Mouse (Mus musculus) heart, adult 2 months (tissue): Measurements from ENCODE around the gene Saa2. TPM values are rescaled to one million over a fixed set of nuclear protein-coding genes. Genes with fewer than 3 reads are reported as not detected.

ENCODE experiments used
- DNase-seq, 2 experiments: peaks; one replicate each; pipeline ENCODE4 v3.0.0; 2021
- H3K27ac ChIP-seq: fragments of 200-600 bp; 2 replicates; pipeline ENCODE4 v1.8.1; 2022
- H3K27me3 ChIP-seq: fragments of 200-500 bp; 2 replicates; pipeline ENCODE4 v1.6.1; 2012; ENCODE audit warnings: mild to moderate bottlenecking, low read length, inconsistent platforms, mixed read lengths; ENCODE audit not compliant: control insufficient read depth, insufficient read depth
- H3K36me3 ChIP-seq: fragments of 200-500 bp; 2 replicates; pipeline ENCODE4 v1.6.1; 2012; ENCODE audit warnings: low read length, inconsistent platforms; ENCODE audit not compliant: control insufficient read depth, insufficient read depth
- H3K4me1 ChIP-seq: fragments of 200-500 bp; 2 replicates; pipeline ENCODE4 v1.6.1; 2011; ENCODE audit warnings: low read length; ENCODE audit not compliant: control insufficient read depth, insufficient read depth
- H3K4me3 ChIP-seq: fragments of 200-600 bp; 2 replicates; pipeline ENCODE4 v1.8.1; 2022
- H3K79me2 ChIP-seq: fragments of 200-500 bp; replicated peaks from 2 replicates; pipeline ENCODE4 v1.6.1; 2012; ENCODE audit warnings: mild to moderate bottlenecking, inconsistent platforms, low read length, moderate library complexity, mixed read lengths; ENCODE audit not compliant: control insufficient read depth, insufficient read depth
- H3K9ac ChIP-seq: fragments of 200-500 bp; 2 replicates; pipeline ENCODE4 v1.6.1; 2012; ENCODE audit warnings: low read depth, mild to moderate bottlenecking, control low read depth, inconsistent platforms, low read length, mixed read lengths
- CTCF ChIP-seq: fragments of 200-600 bp; IDR thresholded peaks from 2 replicates; pipeline ENCODE4 v1.8.1; 2022; ENCODE audit warnings: antibody characterized with exemption, mild to moderate bottlenecking, moderate library complexity
- EP300 ChIP-seq: fragments of 200-500 bp; IDR thresholded peaks from 2 replicates; pipeline ENCODE4 v1.6.1; 2011; ENCODE audit warnings: low read depth, low read length, control low read depth; ENCODE audit not compliant: insufficient read depth
- POLR2A ChIP-seq: fragments of 200-500 bp; IDR thresholded peaks from 2 replicates; pipeline ENCODE4 v1.6.1; 2011; ENCODE audit warnings: mild to moderate bottlenecking, low read depth, low read length, control low read depth; ENCODE audit not compliant: insufficient read depth
- WGBS: fragments of 180-500 bp; shearing (Covaris S2); methylation state at CpG from one replicate; pipeline ENCODE4 v1.1.7; 2018; 5-methylcytosine and 5-hydroxymethylcytosine counted together
- intact Hi-C: fragments of 180-260 bp; cut with DNase I; formaldehyde crosslinking; loops from one replicate; pipeline ENCODE4 v1.15.1; 2025
- polyA plus RNA-seq: library from polyadenylated mRNA; depleted of rRNA; stranded (reverse); fragments of >200 nt; gene quantifications from 2 replicates; pipeline ENCODE4 v1.2.3, GENCODE M21; 2012; rRNA removed
- total RNA-seq, 2 experiments: library from RNA; stranded (reverse); gene quantifications; 2 replicates each; pipeline ENCODE4 v1.2.3; 2021

Gene Saa2
- total and polyA plus RNA-seq, 3 experiments = not detected

- peaks cover 4% of the 10 kb centered on the region for H3K4me1 ChIP-seq
- peak within 1 kb of the TSS; percentile 60 for H3K4me3 ChIP-seq
- TF ChIP-seq EP300 (0 out of 2 replicates have a peak, but pooled peaks have one; percentile 13), POLR2A (peak; percentile 62), CTCF (no peak)
- peaks cover 9% of the 10 kb centered on the region for H3K36me3 ChIP-seq
- intact Hi-C loops = loop anchor here (2.0 to 10.0 kb wide), 3 partner anchors 51 to 212 kb away; partner anchors contain the start of genes Spty2d1 and Tsg101
- WGBS = under 1% methylated on average over 75 of the region's 75 CpGs
- DNase-seq = peak; percentile 97 to 98
- no peaks in the 10 kb centered on the region for H3K27me3 ChIP-seq
- peak within 1 kb of the TSS; percentile 94 for H3K27ac ChIP-seq
- peak within 1 kb of the TSS; percentile 94 for H3K9ac ChIP-seq
- peaks cover 4% of the 10 kb centered on the region for H3K79me2 ChIP-seq
These were observed 44.0 kb downstream of the Saa2 start, which contains the start of the genes Hps5 and Gtf2h1 for GRCm38 (mm10) chr7:46795287-46796205. Hps5 (minus strand) TSS chr7:46796064. Gtf2h1 (plus strand) TSS chr7:46796103.

- TF ChIP-seq CTCF (no peak), POLR2A (no peak), EP300 (no peak)
- intact Hi-C loops = loop anchor here (2.0 to 10.0 kb wide), 3 partner anchors 51 to 211 kb away; partner anchors contain the start of genes Spty2d1 and Tsg101
- under 1% methylated on average over 31 of the region's 31 CpGs for WGBS
- H3K27ac ChIP-seq = peak overlapping the region; percentile 94
- peak overlapping the region; percentile 60 for H3K4me3 ChIP-seq
- H3K4me1 ChIP-seq = peaks cover 4% of the 10 kb centered on the region
- H3K36me3 ChIP-seq = peaks cover 9% of the 10 kb centered on the region
- H3K79me2 ChIP-seq = peaks cover 4% of the 10 kb centered on the region
- no peak for DNase-seq
- H3K9ac ChIP-seq = peak overlapping the region; percentile 94
- no peaks in the 10 kb centered on the region for H3K27me3 ChIP-seq
These were observed 44.7 kb downstream of the Saa2 start for GRCm38 (mm10) chr7:46796206-46796679.

GRCm38 (mm10) chr7:46796779-46797178 lies 45.2 kb downstream of the Saa2 start:
- H3K27me3 ChIP-seq = no peaks in the 10 kb centered on the region
- H3K79me2 ChIP-seq = peaks cover 4% of the 10 kb centered on the region
- peaks cover 4% of the 10 kb centered on the region for H3K4me1 ChIP-seq
- no peak for TF ChIP-seq CTCF
- no peak for TF ChIP-seq POLR2A
- TF ChIP-seq EP300 = no peak
- H3K4me3 ChIP-seq = peak overlapping the region; percentile 60
- peaks cover 9% of the 10 kb centered on the region for H3K36me3 ChIP-seq
- WGBS = 33% methylated on average over 6 of the region's 6 CpGs
- H3K9ac ChIP-seq = no peak overlapping the region
- no peak overlapping the region; the same call in 1 of the 2 replicates for H3K27ac ChIP-seq
- intact Hi-C loops = loop anchor here (2.0 to 10.0 kb wide), 3 partner anchors 50 to 211 kb away; partner anchors contain the start of genes Spty2d1 and Tsg101
- DNase-seq = no peak

Other genes with a start within 250 kb of the Saa2 start
- gene Sergef, start 112.0 kb upstream of the Saa2 start, total RNA-seq = 1 to 10 TPM; 2.9 to 5.1 TPM
- 3.6 and 4.9 TPM in 2 replicates for gene Sergef, start 112.0 kb upstream of the Saa2 start, polyA plus RNA-seq
- not detected for gene Tph1, start 79.3 kb upstream of the Saa2 start, total RNA-seq
- 0.23 TPM in 1 of 2 replicates, not detected in the other for gene Tph1, start 79.3 kb upstream of the Saa2 start, polyA plus RNA-seq
- 1 to 10 TPM; 3.8 to 4.0 TPM for gene Saal1, start 41.1 kb upstream of the Saa2 start, total RNA-seq
- gene Saal1, start 41.1 kb upstream of the Saa2 start, polyA plus RNA-seq = 2.3 and 3.1 TPM in 2 replicates
- gene Saa3, start 36.1 kb upstream of the Saa2 start, total RNA-seq = 1 to 10 TPM; 1.5 to 2.7 TPM
- 0.38 and 1.2 TPM in 2 replicates for gene Saa3, start 36.1 kb upstream of the Saa2 start, polyA plus RNA-seq
- gene Saa4, start 19.2 kb upstream of the Saa2 start, total RNA-seq = not detected
- not detected in 2 replicates for gene Saa4, start 19.2 kb upstream of the Saa2 start, polyA plus RNA-seq
- gene Saa1, start 8.8 kb upstream of the Saa2 start, total RNA-seq = not detected
- not detected in 2 replicates for gene Saa1, start 8.8 kb upstream of the Saa2 start, polyA plus RNA-seq
- gene Hps5, start 44.3 kb downstream of the Saa2 start, total RNA-seq = 1 to 10 TPM; 7.5 to 9.2 TPM
- 5.2 and 8.4 TPM in 2 replicates for gene Hps5, start 44.3 kb downstream of the Saa2 start, polyA plus RNA-seq
- 10 to 100 TPM; 15.7 to 17.2 TPM for gene Gtf2h1, start 44.3 kb downstream of the Saa2 start, total RNA-seq
- gene Gtf2h1, start 44.3 kb downstream of the Saa2 start, polyA plus RNA-seq = 4.8 and 8.9 TPM in 2 replicates
- 100 to 1,000 TPM; 738 to 741 TPM for gene Ldha, start 89.7 kb downstream of the Saa2 start, total RNA-seq
- gene Ldha, start 89.7 kb downstream of the Saa2 start, polyA plus RNA-seq = 674 and 1,134 TPM in 2 replicates
- not detected for gene Ldhc, start 109.4 kb downstream of the Saa2 start, total RNA-seq
- gene Ldhc, start 109.4 kb downstream of the Saa2 start, polyA plus RNA-seq = 1.1 and 2.3 TPM in 2 replicates
- gene Tsg101, start 168.2 kb downstream of the Saa2 start, total RNA-seq = 10 to 100 TPM; 56.5 to 62.5 TPM
- gene Tsg101, start 168.2 kb downstream of the Saa2 start, polyA plus RNA-seq = 64.3 and 97.0 TPM in 2 replicates
- 10 to 100 TPM in 1 of 2 experiments, 1 to 10 TPM in 1; 9.0 to 10.3 TPM for gene Uevld, start 206.7 kb downstream of the Saa2 start, total RNA-seq
- gene Uevld, start 206.7 kb downstream of the Saa2 start, polyA plus RNA-seq = 2.9 and 5.0 TPM in 2 replicates
- not detected for gene Gm9999, start 231.8 kb downstream of the Saa2 start, total RNA-seq
- 1.1 TPM in 1 of 2 replicates, not detected in the other for gene Gm9999, start 231.8 kb downstream of the Saa2 start, polyA plus RNA-seq